Mouse (Mus musculus) liver, adult 2 months (tissue): ENCODE measurements around the gene Fam3c. TPM values are rescaled to one million over a fixed set of nuclear protein-coding genes. Genes with fewer than 3 reads are reported as not detected.

ENCODE experiments used
- DNase-seq: peaks from one replicate; pipeline ENCODE4 v3.0.0-alpha.2; 2011; ENCODE audit warnings: low read depth, low spot score; ENCODE audit errors: extremely low read depth
- H3K27ac ChIP-seq: fragments of 200-500 bp; replicated peaks from 2 replicates; pipeline ENCODE4 v1.5.1; 2012; ENCODE audit warnings: low read depth, mild to moderate bottlenecking, control low read depth, inconsistent platforms, low read length; ENCODE audit not compliant: insufficient read depth
- H3K27me3 ChIP-seq: fragments of 200-500 bp; 2 replicates; pipeline ENCODE4 v1.6.1; 2012; ENCODE audit warnings: mild to moderate bottlenecking, moderate library complexity, low read length, inconsistent platforms; ENCODE audit not compliant: control insufficient read depth, insufficient read depth
- H3K36me3 ChIP-seq: fragments of 200-500 bp; 2 replicates; pipeline ENCODE4 v1.6.1; 2012; ENCODE audit warnings: low read length, inconsistent platforms; ENCODE audit not compliant: control insufficient read depth, insufficient read depth
- H3K4me1 ChIP-seq: fragments of 200-500 bp; 2 replicates; pipeline ENCODE4 v1.6.1; 2011; ENCODE audit warnings: low read length; ENCODE audit not compliant: control insufficient read depth, insufficient read depth
- H3K4me3 ChIP-seq: fragments of 200-500 bp; 2 replicates; pipeline ENCODE4 v1.5.1; 2011; ENCODE audit warnings: low read depth, mild to moderate bottlenecking, control low read depth, low read length, moderate library complexity; ENCODE audit not compliant: insufficient read depth
- H3K79me2 ChIP-seq: fragments of 200-500 bp; 2 replicates; pipeline ENCODE4 v1.6.1; 2012; ENCODE audit warnings: inconsistent platforms, mild to moderate bottlenecking, low read length, moderate library complexity; ENCODE audit not compliant: control insufficient read depth, insufficient read depth
- H3K9ac ChIP-seq: fragments of 200-500 bp; 2 replicates; pipeline ENCODE4 v1.6.1; 2012; ENCODE audit warnings: low read depth, mild to moderate bottlenecking, control low read depth, inconsistent platforms, low read length
- CTCF ChIP-seq: fragments of 200-500 bp; IDR thresholded peaks from 2 replicates; pipeline ENCODE4 v1.5.1; 2011; ENCODE audit warnings: low read depth, low read length, control low read depth
- POLR2A ChIP-seq: fragments of 200-500 bp; IDR thresholded peaks from 2 replicates; pipeline ENCODE4 v1.6.1; 2011; ENCODE audit warnings: low read length, control low read depth; ENCODE audit not compliant: insufficient read depth; ENCODE audit errors: extremely low read depth
- WGBS: fragments of 180-500 bp; shearing (Covaris S2); methylation state at CpG from one replicate; pipeline ENCODE4 v1.1.7; 2018; 5-methylcytosine and 5-hydroxymethylcytosine counted together
- polyA plus RNA-seq: library from polyadenylated mRNA; depleted of rRNA; stranded (reverse); fragments of >200 nt; gene quantifications from 2 replicates; pipeline ENCODE4 v1.2.3, GENCODE M21; 2012
- total RNA-seq: library from RNA; depleted of rRNA; stranded (reverse); fragments of >200 nt; gene quantifications from 2 replicates; pipeline ENCODE4 v1.2.3, GENCODE M21; 2014

Fam3c gene
- total and polyA plus RNA-seq, 2 experiments, result 3.1 to 34.5 TPM

- peaks cover 8% of the 10 kb centered on the region; the same call in 1 of the 2 replicates for H3K79me2 ChIP-seq
- no peak overlapping the region for H3K27ac ChIP-seq
- 90% methylated on average over 13 of the region's 13 CpGs for WGBS
- no peak overlapping the region for H3K9ac ChIP-seq
- H3K4me1 ChIP-seq, result 0 out of 2 replicates have a peak, but pooled peaks cover 4% of the 10 kb centered on the region
- TF ChIP-seq CTCF (no peak), POLR2A (no peak)
- H3K36me3 ChIP-seq, result peaks cover 13% of the 10 kb centered on the region; the same call in 1 of the 2 replicates
- DNase-seq, result no peak
- H3K27me3 ChIP-seq, result no peaks in the 10 kb centered on the region
- no peak overlapping the region for H3K4me3 ChIP-seq
Observed at GRCm38 (mm10) chr6:22330169-22330960, 25.7 kb downstream of the Fam3c start.

DNA sequence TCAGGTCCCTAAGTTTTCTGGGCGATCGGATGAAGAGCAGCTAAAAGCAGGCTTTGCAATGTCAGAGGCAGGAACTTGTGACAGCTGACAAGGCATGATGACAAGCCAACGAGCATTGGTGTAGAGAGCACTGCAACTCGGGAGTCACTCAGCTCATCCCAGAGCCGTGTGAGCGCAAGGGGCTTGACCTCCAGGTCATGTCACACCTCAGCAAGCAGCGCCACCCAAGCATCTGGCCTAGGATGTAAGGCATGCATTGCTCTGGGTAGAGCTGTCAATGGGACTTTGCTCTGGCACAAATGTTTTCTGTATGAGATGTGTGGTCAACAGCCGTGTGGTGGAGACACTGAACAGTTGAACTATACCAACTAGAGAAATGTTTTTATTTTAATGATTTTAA, 28.1 kb downstream of the Fam3c start:
- peaks cover 18% of the 10 kb centered on the region for H3K36me3 ChIP-seq
- 66% methylated on average over 8 of the region's 8 CpGs for WGBS
- peaks cover 8% of the 10 kb centered on the region; the same call in 1 of the 2 replicates for H3K79me2 ChIP-seq
- no peaks in the 10 kb centered on the region for H3K27me3 ChIP-seq
- no peak overlapping the region for H3K9ac ChIP-seq
- H3K4me1 ChIP-seq, result 0 out of 2 replicates have a peak, but pooled peaks cover 4% of the 10 kb centered on the region
- H3K4me3 ChIP-seq, result no peak overlapping the region
- DNase-seq, result no peak
- no peak for TF ChIP-seq POLR2A
- no peak for TF ChIP-seq CTCF
- no peak overlapping the region for H3K27ac ChIP-seq

DNA sequence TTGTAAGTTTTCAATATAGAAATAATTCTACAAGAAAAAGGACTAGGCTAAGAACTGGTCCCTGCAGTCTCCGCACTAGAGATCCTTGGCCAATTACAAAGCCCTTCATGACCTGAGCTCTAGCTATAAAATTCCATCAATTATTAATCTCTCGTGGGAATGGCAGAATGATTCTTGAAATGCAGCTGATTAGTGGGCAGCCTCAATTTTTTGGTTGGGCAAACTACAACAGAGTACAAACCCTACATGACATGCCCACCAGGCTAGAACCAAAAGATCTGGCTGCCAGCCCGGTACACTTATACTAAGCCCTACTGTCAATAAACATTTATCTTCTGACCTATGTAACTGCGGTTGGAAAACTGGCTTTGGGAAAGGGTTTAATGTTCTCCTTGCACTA, 29.0 kb downstream of the Fam3c start:
- 26% methylated on average over 4 of the region's 4 CpGs for WGBS

DNA sequence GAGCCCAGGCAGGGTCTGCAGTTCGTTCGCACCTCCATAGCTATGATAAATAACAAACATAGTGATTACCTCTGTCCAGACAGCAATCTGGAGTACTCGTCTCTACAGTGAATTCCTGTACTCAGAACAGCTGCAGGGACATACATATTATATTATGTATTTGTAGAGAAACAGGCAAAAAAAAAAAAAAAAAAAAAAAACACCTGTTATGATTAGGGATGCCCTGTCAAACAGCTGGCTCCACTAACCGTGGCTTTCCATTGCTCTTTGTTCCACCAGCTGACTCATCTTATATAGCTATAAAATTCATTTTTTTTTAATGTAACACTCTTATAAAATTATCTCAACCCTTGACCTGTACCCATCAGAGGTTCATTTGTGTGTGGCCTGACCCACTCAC, 29.8 kb downstream of the Fam3c start:
- Histone ChIP-seq H3K27ac (no peak overlapping the region), H3K9ac (no peak overlapping the region), H3K4me3 (no peak overlapping the region), H3K79me2 (no peaks in the 10 kb centered on the region; the same call in 1 of the 2 replicates), H3K4me1 (0 out of 2 replicates have a peak, but pooled peaks cover 4% of the 10 kb centered on the region), H3K27me3 (no peaks in the 10 kb centered on the region), H3K36me3 (peaks cover 27% of the 10 kb centered on the region)
- TF ChIP-seq CTCF (no peak), POLR2A (no peak)
- DNase-seq, result no peak
- 85% methylated on average over 4 of the region's 4 CpGs for WGBS

More for the DNA sequence above, 29.0 kb downstream of the Fam3c start:
- no peak overlapping the region for H3K27ac ChIP-seq
- peak; percentile 23 for DNase-seq
- H3K4me3 ChIP-seq, result no peak overlapping the region
- peaks cover 6% of the 10 kb centered on the region; the same call in 1 of the 2 replicates for H3K79me2 ChIP-seq
- H3K27me3 ChIP-seq, result no peaks in the 10 kb centered on the region
- H3K36me3 ChIP-seq, result peaks cover 20% of the 10 kb centered on the region
- TF ChIP-seq POLR2A (no peak), CTCF (no peak)
- H3K4me1 ChIP-seq, result 0 out of 2 replicates have a peak, but pooled peaks cover 4% of the 10 kb centered on the region
- no peak overlapping the region for H3K9ac ChIP-seq

GRCm38 (mm10) chr6:22325364-22326072, 30.5 kb downstream of the Fam3c start:
- H3K36me3 ChIP-seq, result peaks cover 31% of the 10 kb centered on the region
- peak; percentile 54 for DNase-seq
- no peaks in the 10 kb centered on the region for H3K79me2 ChIP-seq
- TF ChIP-seq CTCF, result peak; percentile 97
- no peak for TF ChIP-seq POLR2A
- no peak overlapping the region for H3K27ac ChIP-seq
- 53% methylated on average over 13 of the region's 13 CpGs for WGBS
- H3K4me3 ChIP-seq, result no peak overlapping the region
- 0 out of 2 replicates have a peak, but pooled peaks cover 4% of the 10 kb centered on the region for H3K4me1 ChIP-seq
- H3K9ac ChIP-seq, result no peak overlapping the region
- no peaks in the 10 kb centered on the region for H3K27me3 ChIP-seq
